Mouse (Mus musculus) C2C12 (cell line): ENCODE measurements at regions not wholly inside any gene's neighbourhood (a gene's known extent, or its start where the extent isn't known, plus 50 kb on each side); places are given as distances from the start of the nearest gene placed in this dataset.

Source experiments
- H3K27me3 ChIP-seq: one replicate; pipeline ENCODE4 v1.6.1; 2011; ENCODE audit not compliant: control insufficient read depth, insufficient read depth, insufficient read length
- H3K36me3 ChIP-seq: one replicate; pipeline ENCODE4 v1.6.1; 2011; ENCODE audit not compliant: control insufficient read depth, insufficient read depth
- H3K4me3 ChIP-seq: one replicate; pipeline ENCODE4 v1.5.1; 2011; ENCODE audit warnings: mild to moderate bottlenecking, control low read depth; ENCODE audit not compliant: poor library complexity, insufficient read depth, severe bottlenecking
- H3K79me2 ChIP-seq: one replicate; pipeline ENCODE4 v1.6.1; 2011; ENCODE audit not compliant: control insufficient read depth, insufficient read depth
- H3K79me3 ChIP-seq: one replicate; pipeline ENCODE4 v1.6.1; 2011; ENCODE audit warnings: low read depth, control low read depth
- H3ac ChIP-seq: one replicate; pipeline ENCODE3; 2011; ENCODE audit warnings: low read depth; ENCODE audit not compliant: control insufficient read depth, insufficient read length
- CEBPB ChIP-seq: IDR thresholded peaks from one replicate; pipeline ENCODE4 v1.6.1; 2011; ENCODE audit warnings: low read depth, mild to moderate bottlenecking, control low read depth, moderate library complexity
- CTCF ChIP-seq: IDR thresholded peaks from one replicate; pipeline ENCODE4 v1.5.1; 2011; ENCODE audit not compliant: control insufficient read depth, insufficient read depth, insufficient read length
- FOSL1 ChIP-seq: IDR thresholded peaks from one replicate; pipeline ENCODE4 v1.8.0; 2011; ENCODE audit warnings: mild to moderate bottlenecking, low read length; ENCODE audit not compliant: poor library complexity, insufficient read depth, severe bottlenecking
- MAX ChIP-seq: IDR thresholded peaks from one replicate; pipeline ENCODE4 v1.6.1; 2011; ENCODE audit warnings: mild to moderate bottlenecking, control low read depth
- MYOD1 ChIP-seq: IDR thresholded peaks from one replicate; pipeline ENCODE4 v1.6.1; 2011; ENCODE audit warnings: low read depth; ENCODE audit not compliant: control insufficient read depth, insufficient read length
- MYOG ChIP-seq: IDR thresholded peaks from one replicate; pipeline ENCODE4 v1.6.1; 2011; ENCODE audit not compliant: control insufficient read depth, insufficient read length; ENCODE audit errors: extremely low read depth
- USF1 ChIP-seq: IDR thresholded peaks from one replicate; pipeline ENCODE4 v1.6.1; 2011; ENCODE audit warnings: low read depth, mild to moderate bottlenecking, control low read depth, moderate library complexity

- no peaks in the 10 kb centered on the region for H3K27me3 ChIP-seq
Measured at GRCm38 (mm10) chr1:92253086-92253485, 57.6 kb upstream of the Hdac4 start.

GRCm38 (mm10) chr1:92250594-92251463, 55.3 kb upstream of the Hdac4 start:
- no peaks in the 10 kb centered on the region for H3K36me3 ChIP-seq
- peaks cover 4% of the 10 kb centered on the region for H3K27me3 ChIP-seq
- H3K79me3 ChIP-seq = no peaks in the 10 kb centered on the region
- no peak for TF ChIP-seq CTCF
- TF ChIP-seq MYOD1 = no peak
- no peaks in the 10 kb centered on the region for H3K79me2 ChIP-seq
- H3K4me3 ChIP-seq = no peak overlapping the region
- H3ac ChIP-seq = no peak overlapping the region

More at GRCm38 (mm10) chr1:92253086-92253485, 57.6 kb upstream of the Hdac4 start:
- no peaks in the 10 kb centered on the region for H3K79me2 ChIP-seq
- H3K79me3 ChIP-seq = no peaks in the 10 kb centered on the region
- no peaks in the 10 kb centered on the region for H3K36me3 ChIP-seq
- TF ChIP-seq CTCF = no peak
- no peak for TF ChIP-seq FOSL1
- no peak for TF ChIP-seq MAX
- no peak for TF ChIP-seq USF1
- TF ChIP-seq CEBPB = no peak
- TF ChIP-seq MYOG = no peak
- no peak for TF ChIP-seq MYOD1
- no peak overlapping the region for H3ac ChIP-seq
- H3K4me3 ChIP-seq = no peak overlapping the region
